Mouse (Mus musculus) cerebellum, adult 11-12 months (tissue): ENCODE results near the gene Fam83f.

Source experiments
- DNase-seq: peaks from one replicate; pipeline ENCODE4 v3.0.0; 2022

Fam83f gene

GRCm38 (mm10) chr15:80744667-80745422 is 73.2 kb downstream of the Fam83f start:
- DNase-seq: no peak

- no peak for DNase-seq
These were observed 77.3 kb downstream of the Fam83f start for GRCm38 (mm10) chr15:80748979-80749378.
